Mouse (Mus musculus) embryonic facial prominence, embryonic 13.5 days (tissue): Measurements from ENCODE around the gene Coq8a. TPM values are rescaled to one million over a fixed set of nuclear protein-coding genes. Genes with fewer than 3 reads are reported as not detected.

Experiments
- ATAC-seq: fragments of 200-750 bp; cut with Nextera tagmentation; 2 replicates; pipeline ENCODE4 v1.8.0; 2017; ENCODE audit warnings: low read depth; ENCODE audit not compliant: insufficient number of reproducible peaks, insufficient read depth, low FRiP score, low TSS enrichment
- H3K27ac ChIP-seq: fragments of 300-500 bp; sonication (generic); 2 replicates; pipeline ENCODE4 v1.5.1; 2015; ENCODE audit warnings: moderate library complexity, mild to moderate bottlenecking, inconsistent platforms
- H3K27me3 ChIP-seq: fragments of 300-500 bp; sonication (generic); 2 replicates; pipeline ENCODE4 v1.6.1; 2015; ENCODE audit warnings: mild to moderate bottlenecking, inconsistent platforms
- H3K36me3 ChIP-seq: fragments of 300-500 bp; sonication (generic); 2 replicates; pipeline ENCODE4 v1.6.1; 2015; ENCODE audit warnings: mild to moderate bottlenecking, inconsistent platforms
- H3K4me1 ChIP-seq: fragments of 300-500 bp; sonication (generic); 2 replicates; pipeline ENCODE4 v1.6.1; 2015; ENCODE audit warnings: inconsistent platforms
- H3K4me2 ChIP-seq: fragments of 300-500 bp; sonication (generic); 2 replicates; pipeline ENCODE4 v1.6.1; 2015; ENCODE audit warnings: moderate library complexity, mild to moderate bottlenecking, inconsistent platforms
- H3K4me3 ChIP-seq: fragments of 300-500 bp; sonication (generic); 2 replicates; pipeline ENCODE4 v1.5.1; 2015; ENCODE audit warnings: mild to moderate bottlenecking, inconsistent platforms
- H3K9ac ChIP-seq: fragments of 300-500 bp; sonication (generic); 2 replicates; pipeline ENCODE4 v1.6.1; 2015; ENCODE audit warnings: mild to moderate bottlenecking, inconsistent platforms
- H3K9me3 ChIP-seq: fragments of 300-500 bp; sonication (generic); 2 replicates; pipeline ENCODE4 v1.6.1; 2016; ENCODE audit warnings: inconsistent platforms
- WGBS: fragments of 180-500 bp; shearing (Covaris S2); methylation state at CpG from one replicate; pipeline ENCODE4 v1.1.7; 2015; ENCODE audit warnings: mixed read lengths; 5-methylcytosine and 5-hydroxymethylcytosine counted together
- polyA plus RNA-seq: library from polyadenylated mRNA; unstranded; fragments of >200 nt; fragmentation: Nextera tagmentation; extraction: Ambion mirVana; gene quantifications from 2 replicates; pipeline ENCODE4 v1.2.1, GENCODE M21; 2015

Gene Coq8a
- polyA plus RNA-seq, 1 experiment from 2014 or later: 4.1 TPM

- H3K4me1 ChIP-seq: peaks cover 2% of the 10 kb centered on the region; the same call in 1 of the 2 replicates
- 64% methylated on average over 2 of the region's 2 CpGs for whole genome bisulfite sequencing
- H3K4me3 ChIP-seq: no peak overlapping the region
- H3K4me2 ChIP-seq: no peak overlapping the region
- no peak overlapping the region for H3K27ac ChIP-seq
- peaks cover 46% of the 10 kb centered on the region for H3K36me3 ChIP-seq
- ATAC-seq: no peak
- H3K27me3 ChIP-seq: no peaks in the 10 kb centered on the region
- H3K9ac ChIP-seq: no peak overlapping the region
- no peaks in the 10 kb centered on the region for H3K9me3 ChIP-seq
These were observed 40.8 kb downstream of the Coq8a start for GRCm38 (mm10) chr1:180158648-180159047.

DNA sequence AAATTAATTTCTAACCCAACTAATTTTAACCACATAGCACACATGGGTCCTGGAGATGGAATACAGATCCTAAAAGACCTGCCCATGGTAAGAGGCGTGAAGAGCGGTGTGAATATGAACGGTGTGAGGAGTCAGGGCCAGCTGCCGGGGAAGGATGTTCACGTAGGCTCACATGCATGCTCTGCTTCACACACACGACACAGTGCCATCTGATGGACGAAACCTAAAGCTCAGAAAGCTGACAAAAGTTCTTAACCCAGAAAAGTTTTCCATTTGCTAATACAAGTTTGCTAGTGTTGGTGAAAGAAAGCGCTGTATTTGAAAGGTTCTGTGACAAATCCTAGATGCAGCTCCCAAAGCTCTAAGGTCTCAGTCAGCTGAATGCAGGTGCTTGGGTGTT, 48.2 kb downstream of the Coq8a start:
- Histone ChIP-seq H3K36me3 (peaks cover 45% of the 10 kb centered on the region), H3K4me2 (no peak overlapping the region), H3K4me3 (no peak overlapping the region), H3K4me1 (peaks cover 2% of the 10 kb centered on the region; the same call in 1 of the 2 replicates), H3K9ac (no peak overlapping the region), H3K9me3 (no peaks in the 10 kb centered on the region), H3K27ac (no peak overlapping the region), H3K27me3 (no peaks in the 10 kb centered on the region)
- ATAC-seq: no peak
- WGBS: 82% methylated on average over 8 of the region's 8 CpGs

DNA sequence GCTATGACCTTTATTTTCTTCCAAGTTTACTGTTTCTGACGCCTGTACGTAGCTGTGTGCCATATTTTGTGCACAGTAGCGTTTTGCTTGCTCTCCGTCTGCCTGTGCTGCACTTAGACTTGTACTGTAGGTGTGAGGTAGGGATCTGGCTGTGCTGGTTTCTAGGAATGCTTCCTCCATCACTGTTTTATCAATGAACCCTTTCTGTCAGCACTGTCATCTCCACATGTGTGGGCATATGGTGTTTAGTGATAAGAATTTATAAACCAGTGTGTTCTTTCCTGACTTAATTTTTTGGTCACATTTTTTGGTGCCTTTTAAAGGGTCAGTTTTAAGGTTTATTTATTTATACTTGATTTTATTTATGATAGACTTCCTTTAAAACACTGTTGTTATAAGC, 50.8 kb downstream of the Coq8a start:
- no peak overlapping the region for H3K27ac ChIP-seq
- H3K27me3 ChIP-seq: no peaks in the 10 kb centered on the region
- WGBS: 93% methylated on average over 4 of the region's 4 CpGs
- H3K36me3 ChIP-seq: peaks cover 44% of the 10 kb centered on the region
- H3K4me2 ChIP-seq: no peak overlapping the region
- no peak overlapping the region for H3K9ac ChIP-seq
- H3K4me1 ChIP-seq: no peaks in the 10 kb centered on the region
- no peaks in the 10 kb centered on the region for H3K9me3 ChIP-seq
- no peak for ATAC-seq
- no peak overlapping the region for H3K4me3 ChIP-seq

DNA sequence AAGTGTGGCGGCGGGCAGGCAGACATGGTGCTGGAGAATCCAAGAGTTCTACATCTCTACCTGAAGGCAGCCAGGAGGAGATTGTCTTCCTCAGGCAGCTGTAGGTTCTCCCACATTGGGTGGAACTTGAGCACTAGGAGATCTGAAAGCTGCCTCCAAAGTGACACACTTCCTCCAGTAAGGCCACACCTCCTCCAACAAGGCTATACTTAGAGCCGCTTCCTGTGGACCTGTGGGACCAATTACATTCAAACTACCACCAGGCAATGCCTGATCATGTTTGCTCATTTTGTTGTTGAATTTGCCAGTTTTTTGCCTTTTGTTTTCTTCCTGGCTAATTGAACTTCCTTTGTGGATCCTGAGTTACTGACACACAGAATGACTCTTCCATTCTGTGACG, 51.4 kb downstream of the Coq8a start:
- no peak overlapping the region for H3K9ac ChIP-seq
- no peak overlapping the region for H3K4me3 ChIP-seq
- H3K9me3 ChIP-seq: no peaks in the 10 kb centered on the region
- ATAC-seq: no peak
- WGBS: 74% methylated on average over 4 of the region's 4 CpGs
- peaks cover 47% of the 10 kb centered on the region for H3K36me3 ChIP-seq
- no peak overlapping the region for H3K27ac ChIP-seq
- H3K27me3 ChIP-seq: no peaks in the 10 kb centered on the region
- H3K4me2 ChIP-seq: no peak overlapping the region
- no peaks in the 10 kb centered on the region for H3K4me1 ChIP-seq

DNA sequence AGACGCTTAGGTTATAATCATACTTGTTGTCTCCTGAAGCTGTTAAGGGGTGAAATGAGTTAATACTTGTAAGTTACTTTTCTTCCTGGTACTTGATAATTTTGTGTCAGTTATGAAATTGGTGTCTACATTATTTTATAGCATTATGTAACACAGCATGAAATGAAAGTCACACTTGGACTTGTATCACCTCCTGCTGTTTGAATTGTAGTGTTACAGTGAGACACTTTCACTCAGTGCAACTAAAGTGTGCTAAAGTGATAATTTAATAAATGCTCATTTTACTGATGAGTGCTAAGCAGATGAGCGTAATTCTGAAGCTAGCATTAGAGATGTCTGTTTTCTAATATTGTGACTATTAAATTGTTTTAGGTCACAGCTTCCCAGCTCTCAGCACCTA, 58.4 kb downstream of the Coq8a start:
- peaks cover 50% of the 10 kb centered on the region for H3K36me3 ChIP-seq
- no peak overlapping the region for H3K4me3 ChIP-seq
- no peaks in the 10 kb centered on the region for H3K27me3 ChIP-seq
- ATAC-seq: no peak
- no peaks in the 10 kb centered on the region for H3K9me3 ChIP-seq
- H3K9ac ChIP-seq: no peak overlapping the region
- no peak overlapping the region for H3K27ac ChIP-seq
- no peak overlapping the region for H3K4me2 ChIP-seq
- peaks cover 5% of the 10 kb centered on the region; the same call in 1 of the 2 replicates for H3K4me1 ChIP-seq
- 95% methylated on average over 2 of the region's 2 CpGs for WGBS

- WGBS: 45% methylated on average over 4 of the region's 4 CpGs
- Histone ChIP-seq H3K4me1 (peaks cover 5% of the 10 kb centered on the region; the same call in 1 of the 2 replicates), H3K4me3 (no peak overlapping the region), H3K4me2 (no peak overlapping the region), H3K27me3 (no peaks in the 10 kb centered on the region), H3K9me3 (no peaks in the 10 kb centered on the region), H3K27ac (peak overlapping the region; percentile 44; the same call in 1 of the 2 replicates), H3K9ac (no peak overlapping the region), H3K36me3 (peaks cover 44% of the 10 kb centered on the region)
- ATAC-seq: no peak
These were observed 60.2 kb downstream of the Coq8a start for GRCm38 (mm10) chr1:180139158-180139557.

- H3K9ac ChIP-seq: no peak overlapping the region
- no peak overlapping the region for H3K4me2 ChIP-seq
- H3K4me3 ChIP-seq: no peak overlapping the region
- 74% methylated on average over 4 of the region's 4 CpGs for WGBS
- H3K4me1 ChIP-seq: no peaks in the 10 kb centered on the region
- H3K27me3 ChIP-seq: no peaks in the 10 kb centered on the region
- H3K36me3 ChIP-seq: peaks cover 15% of the 10 kb centered on the region
- no peak overlapping the region for H3K27ac ChIP-seq
- no peaks in the 10 kb centered on the region for H3K9me3 ChIP-seq
- ATAC-seq: no peak
These were observed 67.2 kb downstream of the Coq8a start for GRCm38 (mm10) chr1:180132187-180132586.

GRCm38 (mm10) chr1:180131402-180131801, 68.0 kb downstream of the Coq8a start:
- no peak overlapping the region for H3K27ac ChIP-seq
- H3K4me3 ChIP-seq: no peak overlapping the region
- H3K36me3 ChIP-seq: peaks cover 9% of the 10 kb centered on the region
- no peaks in the 10 kb centered on the region for H3K9me3 ChIP-seq
- no peaks in the 10 kb centered on the region for H3K27me3 ChIP-seq
- WGBS: 61% methylated on average over 3 of the region's 3 CpGs
- no peak overlapping the region for H3K4me2 ChIP-seq
- ATAC-seq: no peak
- H3K9ac ChIP-seq: no peak overlapping the region
- no peaks in the 10 kb centered on the region for H3K4me1 ChIP-seq

DNA sequence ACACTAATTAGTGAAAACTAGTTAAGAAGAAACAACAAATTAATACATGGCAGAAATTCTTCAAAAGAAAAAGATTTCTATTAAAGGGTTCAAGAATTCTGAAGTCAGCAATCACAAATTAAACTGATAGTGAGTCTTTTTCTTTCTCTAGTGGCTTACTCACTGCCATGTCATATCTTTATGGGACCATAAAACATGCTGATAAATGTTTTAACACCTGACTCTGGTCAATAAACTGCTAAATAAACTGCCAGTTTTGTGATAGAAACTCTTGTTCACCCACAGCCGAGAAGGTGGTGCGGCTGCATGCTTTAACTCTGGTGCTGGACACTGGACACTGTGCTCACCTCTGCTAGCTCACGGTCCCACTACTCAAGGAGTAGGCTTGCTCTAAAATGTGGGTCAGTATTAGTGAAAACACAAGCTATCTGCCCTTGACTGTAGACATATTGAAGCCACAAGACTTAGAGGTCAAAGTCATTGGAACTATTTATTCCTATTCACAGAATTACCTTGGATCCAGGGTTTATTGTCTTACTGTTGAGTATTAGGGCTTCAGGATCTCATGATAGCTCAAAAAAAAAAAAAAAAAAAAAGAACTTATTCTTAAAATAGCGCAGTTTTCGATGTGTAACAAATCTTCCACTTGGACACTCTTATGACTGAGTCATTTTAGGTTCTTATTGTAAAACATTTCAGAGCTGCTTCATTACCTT, 71.2 kb downstream of the Coq8a start:
- Histone ChIP-seq H3K9ac (no peak overlapping the region), H3K27ac (no peak overlapping the region), H3K4me3 (no peak overlapping the region), H3K4me2 (no peak overlapping the region), H3K36me3 (peaks cover 8% of the 10 kb centered on the region), H3K27me3 (no peaks in the 10 kb centered on the region), H3K4me1 (no peaks in the 10 kb centered on the region), H3K9me3 (no peaks in the 10 kb centered on the region)
- 97% methylated on average over 5 of the region's 5 CpGs for WGBS
- ATAC-seq: no peak

DNA sequence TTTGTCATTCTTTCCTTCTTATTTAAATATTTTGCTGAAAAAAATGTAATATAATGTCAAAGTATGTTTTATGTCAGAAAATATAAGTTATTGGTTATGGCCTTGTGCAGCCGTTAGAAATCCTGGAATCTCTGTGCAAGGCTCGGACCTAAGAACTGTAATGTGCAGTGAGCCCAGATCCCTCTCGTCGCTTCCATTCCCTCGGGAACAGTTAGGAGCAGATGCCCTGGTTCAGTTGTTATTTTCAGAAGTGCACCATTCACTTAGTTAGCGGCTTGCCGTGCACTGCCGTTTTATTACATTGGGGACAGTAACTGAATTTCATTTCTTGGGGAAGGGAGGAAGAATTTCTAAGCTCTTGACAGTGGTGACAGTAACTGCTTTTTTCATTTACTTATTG, 81.2 kb downstream of the Coq8a start:
- peaks cover 23% of the 10 kb centered on the region for H3K36me3 ChIP-seq
- 82% methylated on average over 8 of the region's 8 CpGs for WGBS

DNA sequence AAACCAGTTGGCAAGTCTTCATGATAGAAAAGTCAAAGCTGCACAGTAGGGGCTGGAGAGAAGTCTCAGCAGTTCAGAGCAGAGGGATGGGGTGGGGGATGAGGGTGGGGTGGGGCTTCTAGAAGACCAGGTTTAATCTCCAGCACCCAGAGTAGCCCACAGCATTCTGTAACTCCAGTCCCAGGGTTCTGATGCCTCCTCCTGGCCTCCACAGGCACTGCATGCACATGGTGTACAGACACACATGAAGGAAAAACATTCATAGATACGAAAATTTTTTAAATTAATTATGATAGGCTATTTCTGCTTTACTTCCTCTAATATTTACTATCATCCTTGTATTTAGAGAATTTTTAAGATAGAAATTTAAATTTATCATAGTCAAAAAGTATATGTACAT, 82.9 kb downstream of the Coq8a start:
- Histone ChIP-seq H3K4me3 (no peak overlapping the region), H3K4me2 (no peak overlapping the region), H3K4me1 (no peaks in the 10 kb centered on the region), H3K9me3 (no peaks in the 10 kb centered on the region), H3K27me3 (no peaks in the 10 kb centered on the region), H3K36me3 (peaks cover 26% of the 10 kb centered on the region), H3K9ac (no peak overlapping the region), H3K27ac (no peak overlapping the region)
- ATAC-seq: no peak
- 88% methylated on average over 1 of the region's 1 CpGs for WGBS

More for the DNA sequence above, 81.2 kb downstream of the Coq8a start:
- no peak overlapping the region for H3K4me2 ChIP-seq
- H3K9ac ChIP-seq: no peak overlapping the region
- no peaks in the 10 kb centered on the region for H3K27me3 ChIP-seq
- no peak for ATAC-seq
- no peak overlapping the region for H3K4me3 ChIP-seq
- H3K9me3 ChIP-seq: no peaks in the 10 kb centered on the region
- no peak overlapping the region for H3K27ac ChIP-seq
- no peaks in the 10 kb centered on the region for H3K4me1 ChIP-seq
